ENCODE assay signal across 18 mouse cellular contexts in genomic region chr6:91183041-91183440, GRCm38 (mm10). TPM values are rescaled to one million over a fixed set of nuclear protein-coding genes. Genes with fewer than 3 reads are reported as not detected.
"Had no signal": no experiment of that assay in that cellular context is flagged by ENCODE, and none has a peak within 500 bp of the region (broad histone marks: within the 10 kb centered on the region; RNA-seq: fewer than 3 reads in every experiment).

No protein-coding gene starts in this region.

- H3K27me3 ChIP-seq: lung, embryonic 15.5 days; midbrain, embryonic 13.5 days; midbrain, embryonic 15.5 days; neural tube, embryonic 12.5 days; stomach, embryonic 15.5 days had no signal

- H3K4me3 ChIP-seq: liver, embryonic 15.5 days; lung, embryonic 15.5 days; megakaryocyte, embryonic 14.5 days; midbrain, embryonic 13.5 days; midbrain, embryonic 15.5 days; neural tube, embryonic 12.5 days; stomach, embryonic 15.5 days had no signal

- H3K9ac ChIP-seq: liver, embryonic 15.5 days; liver, postnatal 0 days; lung, embryonic 15.5 days; midbrain, embryonic 13.5 days; midbrain, embryonic 15.5 days; neural tube, embryonic 12.5 days; stomach, embryonic 15.5 days had no signal

- H3K27ac ChIP-seq: liver, embryonic 15.5 days; lung, embryonic 15.5 days; macrophage; midbrain, embryonic 13.5 days; midbrain, embryonic 15.5 days; neural tube, embryonic 12.5 days; stomach, embryonic 15.5 days; stomach, postnatal 0 days had no signal

- H3K36me3 ChIP-seq: liver, embryonic 15.5 days; lung, embryonic 15.5 days; midbrain, embryonic 13.5 days; midbrain, embryonic 15.5 days; neural tube, embryonic 12.5 days; stomach, embryonic 15.5 days had no signal

- DNase-seq: liver, postnatal 0 days; lung, adult 2 months; right cerebral cortex, postnatal 14 days; thymus, adult 2 months; thymus, postnatal 25 days; thymus, postnatal 4 days had no signal

- H3K4me1 ChIP-seq: midbrain, embryonic 15.5 days; stomach, embryonic 15.5 days had no signal

RNA-seq across cellular contexts. Expression of gene Fbln2, which starts 29.2 kb away (rescaled TPM):
- total RNA-seq: megakaryocyte progenitor cell, adult 5-6 weeks; monocyte, adult 5-6 weeks; neutrophil, adult 5-6 weeks had no signal
